Comparison of ENCODE assay signal across 11 mouse cellular contexts in the genomic region with DNA sequence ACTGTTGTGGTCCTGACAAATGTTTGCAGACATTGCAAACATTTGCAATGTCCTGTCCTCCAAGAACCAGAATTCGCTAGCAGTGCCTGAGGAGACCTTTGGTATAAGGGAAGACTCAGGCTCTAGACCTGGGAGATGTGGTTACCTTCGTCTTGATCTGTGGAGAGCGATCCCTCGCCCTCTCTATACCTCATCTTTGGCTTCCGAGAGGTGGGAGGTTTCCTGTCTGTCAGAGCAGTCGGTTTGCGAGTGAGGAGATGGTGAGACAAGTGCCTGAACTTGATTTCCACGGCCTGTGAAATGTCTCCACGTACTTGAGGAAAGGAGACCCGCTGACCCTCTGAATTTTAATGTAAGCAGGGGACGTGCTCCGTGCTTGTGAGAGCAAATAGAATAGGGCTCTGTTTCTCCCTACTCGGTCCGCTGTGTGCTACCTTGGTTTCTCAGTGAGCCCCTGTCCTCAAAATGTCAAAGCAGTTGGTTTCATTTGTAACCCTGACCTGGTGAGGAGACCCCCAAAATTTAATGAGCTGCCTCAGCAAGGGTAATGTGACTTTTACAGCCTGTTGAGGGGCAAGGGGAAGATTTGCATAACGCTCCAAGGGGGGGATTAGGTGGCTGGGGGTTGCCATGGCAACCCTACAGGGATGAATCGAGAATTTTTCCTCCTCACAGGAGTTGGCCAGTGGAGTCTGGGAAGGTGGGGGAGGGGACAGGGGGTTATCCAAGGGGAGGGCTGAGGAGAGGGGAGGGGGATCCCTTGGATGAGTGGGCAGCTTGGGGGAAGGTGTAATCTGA. TPM values are rescaled to one million over a fixed set of nuclear protein-coding genes. Genes with fewer than 3 reads are reported as not detected.
DNase-seq lines count a peak whose midpoint lies in the region; ATAC-seq lines count a peak whose summit lies in the region.
"Had no signal": no experiment of that assay in that cellular context is flagged by ENCODE, and none has a peak within 500 bp of the region (broad histone marks: within the 10 kb centered on the region; RNA-seq: fewer than 3 reads in every experiment).

No protein-coding gene starts in this region.

- peak overlapping the region; percentile 1 for H3K4me2 ChIP-seq in forebrain, embryonic 16.5 days (ENCODE audit: low read length)

- H3K4me3 ChIP-seq in forebrain, embryonic 16.5 days (replicated peaks; ENCODE audit: low read length): no peak overlapping the region
- H3K4me3 ChIP-seq in macrophage (ENCODE audit: inconsistent target): peak overlapping the region; percentile 5; the same call in 1 of the 2 replicates

- no peaks in the 10 kb centered on the region for H3K27me3 ChIP-seq in forebrain, embryonic 16.5 days (replicated peaks; ENCODE audit: control insufficient read depth, insufficient read depth, low read length)

- peaks cover 88% of the 10 kb centered on the region for H3K4me1 ChIP-seq in forebrain, embryonic 16.5 days (replicated peaks; ENCODE audit: control insufficient read depth, insufficient read depth, low read length)

- H3K36me3 ChIP-seq in forebrain, embryonic 16.5 days (ENCODE audit: control insufficient read depth, insufficient read depth): peaks cover 7% of the 10 kb centered on the region; the same call in 1 of the 2 replicates
- H3K36me3 ChIP-seq in macrophage (ENCODE audit: inconsistent target): peaks cover 3% of the 10 kb centered on the region; the same call in 1 of the 2 replicates

- no peaks in the 10 kb centered on the region for H3K9me3 ChIP-seq in forebrain, embryonic 16.5 days (ENCODE audit: control insufficient read depth, low read length)

- DNase-seq in thymus, postnatal 4 days: peak; percentile 38
- no peak for DNase-seq in thymus, postnatal 0 days (ENCODE audit: low spot score)
- DNase-seq in urinary bladder, postnatal 4 days (ENCODE audit: low spot score in 2 of 2): no peak
- DNase-seq in urinary bladder, postnatal 14 days (ENCODE audit: low spot score): no peak
- DNase-seq in yolk sac, embryonic 10.5 days (ENCODE audit: low spot score): no peak
- DNase-seq in lung, postnatal 10 days: no peak
- DNase-seq: cerebellum, adult 2 months; right cerebral cortex, adult 18-20 months had no signal

- H3K27ac ChIP-seq in forebrain, embryonic 16.5 days (ENCODE audit: low read length): no peak overlapping the region
- H3K27ac ChIP-seq in macrophage: peak overlapping the region; percentile 84
- H3K27ac ChIP-seq: kidney, postnatal 0 days had no signal

- 9% methylated on average over 16 of the region's 16 CpGs for WGBS in forebrain, embryonic 16.5 days
- 87% methylated on average over 16 of the region's 16 CpGs for WGBS in macrophage (ENCODE audit: missing documents)

- peaks cover 87% of the 10 kb centered on the region for H3K79me2 ChIP-seq in macrophage (ENCODE audit: inconsistent target)

- no peak overlapping the region for H3K9ac ChIP-seq in forebrain, embryonic 16.5 days (replicated peaks; ENCODE audit: low read depth, low read length)

- ATAC-seq in forebrain, embryonic 16.5 days: no peak

RNA-seq across cellular contexts. Expression of gene Tle3, which starts 12.7 kb away (rescaled TPM):
- polyA plus RNA-seq in thymus, postnatal 0 days (2015; fragmentation: Nextera tagmentation; extraction: Ambion mirVana): 40.3 and 42.6 TPM in 2 replicates
- 36.8 and 42.5 TPM in 2 replicates for polyA plus RNA-seq in forebrain, embryonic 16.5 days (2015; fragmentation: Nextera tagmentation; extraction: Ambion mirVana)
- 100 to 1,000 TPM in 13 of 26 experiments, 10 to 100 TPM in 13; 45.3 to 345 (median 100) TPM for total RNA-seq in macrophage (2018; cell fraction: chromatin; rRNA removed)
- total RNA-seq in macrophage (2018; cell fraction: cytosol; rRNA removed): 10 to 100 TPM; 27.7 to 77.5 (median 41.6) TPM
- 100 to 1,000 TPM in 4 of 26 experiments, 10 to 100 TPM in 22; 59.9 to 295 (median 75.3) TPM for total RNA-seq in macrophage (2018; cell fraction: nucleus; rRNA removed)
- polyA plus RNA-seq in macrophage (2018): 31.3 to 59.0 TPM (median 39.4 TPM) in 3 replicates
